Mouse (Mus musculus) embryonic facial prominence, embryonic 15.5 days (tissue): ENCODE measurements around the gene Stard10. TPM values are rescaled to one million over a fixed set of nuclear protein-coding genes. Genes with fewer than 3 reads are reported as not detected.

Experiments used
- ATAC-seq: fragments of 200-750 bp; cut with Nextera tagmentation; 2 replicates; pipeline ENCODE4 v1.8.0; 2017; ENCODE audit warnings: low read depth, moderate TSS enrichment; ENCODE audit not compliant: insufficient number of reproducible peaks, low FRiP score, low TSS enrichment
- H3K27ac ChIP-seq: fragments of 300-500 bp; sonication (generic); replicated peaks from 2 replicates; pipeline ENCODE4 v1.5.1; 2015; ENCODE audit warnings: mild to moderate bottlenecking, inconsistent platforms
- H3K27me3 ChIP-seq: fragments of 300-500 bp; sonication (generic); 2 replicates; pipeline ENCODE4 v1.6.1; 2015; ENCODE audit warnings: inconsistent platforms
- H3K36me3 ChIP-seq: fragments of 300-500 bp; sonication (generic); 2 replicates; pipeline ENCODE4 v1.6.1; 2015; ENCODE audit warnings: mild to moderate bottlenecking, inconsistent platforms
- H3K4me1 ChIP-seq: fragments of 300-500 bp; sonication (generic); 2 replicates; pipeline ENCODE4 v1.6.1; 2015; ENCODE audit warnings: inconsistent platforms
- H3K4me2 ChIP-seq: fragments of 300-500 bp; sonication (generic); replicated peaks from 2 replicates; pipeline ENCODE4 v1.6.1; 2015; ENCODE audit warnings: mild to moderate bottlenecking, inconsistent platforms
- H3K4me3 ChIP-seq: fragments of 300-500 bp; sonication (generic); replicated peaks from 2 replicates; pipeline ENCODE4 v1.5.1; 2015; ENCODE audit warnings: mild to moderate bottlenecking, inconsistent platforms
- H3K9ac ChIP-seq: fragments of 300-500 bp; sonication (generic); 2 replicates; pipeline ENCODE4 v1.6.1; 2015; ENCODE audit warnings: inconsistent platforms
- H3K9me3 ChIP-seq: fragments of 300-500 bp; sonication (generic); replicated peaks from 2 replicates; pipeline ENCODE4 v1.6.1; 2016; ENCODE audit warnings: inconsistent platforms
- WGBS: fragments of 180-500 bp; shearing (Covaris S2); methylation state at CpG from one replicate; pipeline ENCODE4 v1.1.7; 2015; 5-methylcytosine and 5-hydroxymethylcytosine counted together
- polyA plus RNA-seq: library from polyadenylated mRNA; unstranded; fragments of >200 nt; fragmentation: Nextera tagmentation; extraction: Ambion mirVana; gene quantifications from 2 replicates; pipeline ENCODE4 v1.2.1, GENCODE M21; 2015

Stard10 gene
- polyA plus RNA-seq, 1 experiment from 2014 or later: 33.9 TPM

DNA sequence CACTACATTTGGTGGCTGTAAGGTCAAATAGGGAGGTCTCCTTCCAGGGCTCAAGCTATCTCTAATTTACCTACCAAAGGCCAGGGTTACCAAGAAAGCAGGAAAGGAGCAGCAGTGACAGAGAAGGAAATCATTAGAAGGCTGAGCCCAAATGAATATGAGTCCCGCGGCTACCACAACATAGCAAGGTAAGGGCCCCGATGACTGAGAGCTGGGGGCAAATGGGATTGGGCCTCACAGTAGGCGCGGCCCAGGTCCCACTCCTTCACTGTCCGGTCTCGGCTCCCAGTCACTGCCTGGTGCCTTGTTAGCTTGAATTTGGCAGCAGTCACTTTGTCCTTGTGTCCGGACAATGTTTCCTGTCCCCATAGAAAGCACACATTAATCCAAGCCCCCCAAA, 25.2 kb upstream of the Stard10 start:
- H3K27ac ChIP-seq: no peak overlapping the region
- no peak overlapping the region for H3K4me2 ChIP-seq
- no peak overlapping the region for H3K4me3 ChIP-seq
- no peak overlapping the region for H3K9ac ChIP-seq
- peaks cover 25% of the 10 kb centered on the region; the same call in 1 of the 2 replicates for H3K36me3 ChIP-seq
- ATAC-seq: no peak
- H3K4me1 ChIP-seq: peaks cover 8% of the 10 kb centered on the region
- no peaks in the 10 kb centered on the region; the same call in 1 of the 2 replicates for H3K27me3 ChIP-seq
- H3K9me3 ChIP-seq: no peaks in the 10 kb centered on the region
- 90% methylated on average over 8 of the region's 8 CpGs for WGBS

DNA sequence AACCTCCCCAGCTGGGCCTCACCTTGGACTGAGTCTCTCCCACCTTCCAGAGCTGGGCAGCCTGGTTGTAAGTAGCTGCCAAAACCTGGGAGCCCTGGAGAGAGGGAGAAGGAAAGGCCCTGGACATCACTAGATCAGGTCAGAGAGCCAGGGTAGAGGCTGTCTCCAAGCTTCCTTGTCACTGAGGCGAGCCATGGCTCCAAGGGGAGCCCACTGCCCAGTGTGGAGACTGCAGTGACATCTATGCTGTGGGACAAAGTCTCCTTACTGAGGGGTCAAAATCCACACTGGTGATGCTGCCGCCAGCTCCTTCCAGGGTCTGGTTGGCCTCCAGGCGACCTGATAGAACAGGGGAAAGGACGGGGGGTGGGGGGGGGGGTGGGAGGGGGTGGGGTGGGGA, 24.8 kb upstream of the Stard10 start:
- 65% methylated on average over 4 of the region's 4 CpGs for WGBS
- no peaks in the 10 kb centered on the region for H3K9me3 ChIP-seq
- peaks cover under 1% of the 10 kb centered on the region; the same call in 1 of the 2 replicates for H3K27me3 ChIP-seq
- no peak overlapping the region for H3K9ac ChIP-seq
- ATAC-seq: no peak
- H3K4me3 ChIP-seq: no peak overlapping the region
- H3K4me2 ChIP-seq: no peak overlapping the region
- H3K27ac ChIP-seq: no peak overlapping the region
- H3K36me3 ChIP-seq: peaks cover 25% of the 10 kb centered on the region; the same call in 1 of the 2 replicates
- peaks cover 12% of the 10 kb centered on the region for H3K4me1 ChIP-seq

DNA sequence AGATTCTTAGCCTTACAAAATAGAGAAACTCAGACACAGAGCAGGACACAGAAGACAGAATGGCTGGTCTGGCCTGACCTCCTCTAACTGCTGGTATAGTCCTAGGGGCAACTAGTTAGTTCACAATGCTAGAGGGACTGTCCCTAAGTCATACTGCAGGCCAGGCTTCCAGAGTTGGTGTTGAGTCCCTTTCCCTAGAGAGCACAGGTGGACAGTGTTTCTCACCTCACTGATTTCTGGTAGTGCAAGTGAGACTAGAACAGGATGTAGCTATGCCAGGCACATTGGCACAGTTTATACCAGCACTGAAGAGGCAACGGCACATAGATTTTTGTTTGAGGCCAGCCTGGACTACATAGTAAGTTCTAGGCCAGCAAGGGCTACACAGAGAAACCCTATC, 24.2 kb upstream of the Stard10 start:
- H3K27ac ChIP-seq: no peak overlapping the region
- peaks cover 3% of the 10 kb centered on the region; the same call in 1 of the 2 replicates for H3K27me3 ChIP-seq
- peaks cover 25% of the 10 kb centered on the region; the same call in 1 of the 2 replicates for H3K36me3 ChIP-seq
- no peak overlapping the region for H3K9ac ChIP-seq
- no peak for ATAC-seq
- H3K9me3 ChIP-seq: no peaks in the 10 kb centered on the region
- H3K4me1 ChIP-seq: peaks cover 14% of the 10 kb centered on the region
- no peak overlapping the region for H3K4me2 ChIP-seq
- H3K4me3 ChIP-seq: no peak overlapping the region
- 93% methylated on average over 1 of the region's 1 CpGs for WGBS

GRCm38 (mm10) chr7:101293138-101293537, 23.7 kb upstream of the Stard10 start:
- Histone ChIP-seq H3K27me3 (peaks cover 3% of the 10 kb centered on the region; the same call in 1 of the 2 replicates), H3K9ac (no peak overlapping the region), H3K36me3 (peaks cover 25% of the 10 kb centered on the region; the same call in 1 of the 2 replicates), H3K27ac (no peak overlapping the region), H3K4me3 (no peak overlapping the region), H3K4me1 (peaks cover 14% of the 10 kb centered on the region), H3K9me3 (no peaks in the 10 kb centered on the region), H3K4me2 (no peak overlapping the region)
- ATAC-seq: no peak
- WGBS: 31% methylated on average over 4 of the region's 4 CpGs

DNA sequence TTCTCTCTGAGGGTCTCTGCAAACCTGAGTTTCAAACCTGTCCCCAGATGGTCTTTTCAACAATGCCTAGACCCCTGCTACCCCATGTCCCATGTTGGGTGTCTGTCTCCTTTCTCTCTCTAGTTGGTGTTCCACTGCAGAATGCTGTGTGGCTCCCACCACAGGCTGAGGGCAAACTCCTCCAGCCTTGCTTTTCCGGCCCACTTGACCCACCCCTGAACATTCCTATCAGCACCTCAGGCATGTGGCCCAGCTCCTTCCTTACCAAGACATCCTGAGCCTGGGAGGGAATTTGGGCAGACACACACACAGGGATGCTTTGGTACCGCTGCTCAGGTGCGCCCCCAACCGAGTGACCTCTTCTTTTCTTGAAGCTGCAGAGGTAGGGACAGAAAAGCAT, 23.3 kb upstream of the Stard10 start:
- no peak for ATAC-seq
- Histone ChIP-seq H3K4me3 (no peak overlapping the region), H3K27ac (no peak overlapping the region), H3K9ac (no peak overlapping the region), H3K36me3 (peaks cover 25% of the 10 kb centered on the region; the same call in 1 of the 2 replicates), H3K9me3 (no peaks in the 10 kb centered on the region), H3K4me1 (peaks cover 14% of the 10 kb centered on the region), H3K27me3 (peaks cover 3% of the 10 kb centered on the region; the same call in 1 of the 2 replicates), H3K4me2 (no peak overlapping the region)
- 45% methylated on average over 4 of the region's 4 CpGs for WGBS

GRCm38 (mm10) chr7:101295438-101295837, 21.4 kb upstream of the Stard10 start:
- WGBS: 67% methylated on average over 1 of the region's 1 CpGs
- ATAC-seq: no peak
- H3K4me3 ChIP-seq: no peak overlapping the region
- H3K9ac ChIP-seq: no peak overlapping the region
- peaks cover 16% of the 10 kb centered on the region; the same call in 1 of the 2 replicates for H3K36me3 ChIP-seq
- H3K9me3 ChIP-seq: no peaks in the 10 kb centered on the region
- no peak overlapping the region for H3K27ac ChIP-seq
- peaks cover 3% of the 10 kb centered on the region for H3K27me3 ChIP-seq
- peaks cover 21% of the 10 kb centered on the region for H3K4me1 ChIP-seq
- H3K4me2 ChIP-seq: no peak overlapping the region

DNA sequence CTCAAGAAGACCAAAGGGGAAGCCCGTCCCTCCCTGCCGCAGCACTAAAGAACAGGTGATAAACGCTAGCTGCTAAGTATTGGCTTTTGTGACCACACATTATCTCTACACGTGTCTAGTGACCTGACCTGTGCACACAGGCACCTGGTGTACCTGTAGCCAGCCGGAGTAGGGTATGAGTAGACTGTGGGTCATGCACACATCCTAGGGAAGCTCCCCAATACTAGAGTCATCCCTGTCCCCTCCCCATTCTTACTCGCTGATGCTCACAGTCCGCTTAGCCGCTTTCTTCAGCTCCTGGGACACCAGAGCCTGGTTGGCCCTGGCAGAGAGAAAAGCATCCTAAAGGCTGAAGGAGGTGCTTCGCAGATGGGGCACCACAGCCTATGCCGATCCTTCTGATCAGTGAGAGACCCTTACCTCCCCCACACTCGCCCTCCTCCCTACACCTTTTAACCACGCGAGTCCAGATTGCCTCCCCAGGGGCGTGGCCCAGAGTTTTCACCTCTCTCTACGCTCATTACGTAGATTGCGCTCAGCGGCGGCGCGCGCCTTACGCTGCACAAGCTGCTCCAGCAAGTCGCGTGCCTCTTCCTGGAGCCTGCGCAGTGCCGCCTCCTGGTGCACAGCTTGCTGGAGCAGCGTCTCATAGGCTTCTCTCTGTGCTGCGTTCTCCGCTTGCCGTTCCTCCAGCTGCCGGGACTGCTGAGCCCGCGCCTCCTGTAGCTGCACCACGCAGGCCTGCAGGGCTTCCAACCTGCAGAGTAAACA, 20.4 kb upstream of the Stard10 start:
- no peaks in the 10 kb centered on the region for H3K9me3 ChIP-seq
- H3K4me2 ChIP-seq: peak overlapping the region; percentile 70
- peak; percentile 80 for ATAC-seq
- peaks cover 29% of the 10 kb centered on the region for H3K4me1 ChIP-seq
- peaks cover 10% of the 10 kb centered on the region; the same call in 1 of the 2 replicates for H3K36me3 ChIP-seq
- peak overlapping the region; percentile 40 for H3K4me3 ChIP-seq
- 11% methylated on average over 35 of the region's 35 CpGs for WGBS
- H3K27ac ChIP-seq: no peak overlapping the region
- H3K9ac ChIP-seq: peak overlapping the region; percentile 2; the same call in 1 of the 2 replicates
- H3K27me3 ChIP-seq: peaks cover 3% of the 10 kb centered on the region

GRCm38 (mm10) chr7:101297023-101297405, 19.9 kb upstream of the Stard10 start:
- no peaks in the 10 kb centered on the region for H3K9me3 ChIP-seq
- 22% methylated on average over 8 of the region's 8 CpGs for WGBS
- H3K27ac ChIP-seq: no peak overlapping the region
- peak overlapping the region; percentile 2; the same call in 1 of the 2 replicates for H3K9ac ChIP-seq
- peaks cover 32% of the 10 kb centered on the region for H3K4me1 ChIP-seq
- no peak; the same call in 1 of the 2 replicates for ATAC-seq
- H3K27me3 ChIP-seq: peaks cover 3% of the 10 kb centered on the region
- H3K4me3 ChIP-seq: peak overlapping the region; percentile 40
- H3K4me2 ChIP-seq: peak overlapping the region; percentile 70
- H3K36me3 ChIP-seq: peaks cover 10% of the 10 kb centered on the region; the same call in 1 of the 2 replicates

DNA sequence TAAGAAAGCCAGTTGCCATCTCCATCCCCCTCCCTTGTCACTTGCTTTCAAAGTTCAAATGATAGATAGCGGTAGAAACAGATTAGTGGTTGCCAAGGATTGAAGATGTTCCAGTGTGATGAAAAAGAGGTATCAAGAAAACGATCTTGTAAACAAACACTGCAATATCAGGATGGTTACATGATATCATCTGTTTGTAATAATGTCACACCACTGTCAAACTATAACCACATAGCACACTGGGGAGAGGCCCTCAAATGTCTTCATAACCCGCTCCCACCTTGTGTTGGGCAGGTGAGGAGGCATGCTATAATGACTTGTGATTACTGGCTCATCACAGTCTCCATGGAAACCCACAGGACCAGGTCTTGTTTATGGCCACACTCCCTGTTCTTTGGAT, 18.5 kb upstream of the Stard10 start:
- Histone ChIP-seq H3K9ac (no peak overlapping the region), H3K27me3 (peaks cover 3% of the 10 kb centered on the region), H3K4me1 (peaks cover 39% of the 10 kb centered on the region), H3K9me3 (no peaks in the 10 kb centered on the region), H3K27ac (no peak overlapping the region), H3K4me3 (no peak overlapping the region), H3K4me2 (no peak overlapping the region), H3K36me3 (0 out of 2 replicates have a peak, but pooled peaks cover 6% of the 10 kb centered on the region)
- 77% methylated on average over 3 of the region's 3 CpGs for WGBS
- no peak for ATAC-seq

DNA sequence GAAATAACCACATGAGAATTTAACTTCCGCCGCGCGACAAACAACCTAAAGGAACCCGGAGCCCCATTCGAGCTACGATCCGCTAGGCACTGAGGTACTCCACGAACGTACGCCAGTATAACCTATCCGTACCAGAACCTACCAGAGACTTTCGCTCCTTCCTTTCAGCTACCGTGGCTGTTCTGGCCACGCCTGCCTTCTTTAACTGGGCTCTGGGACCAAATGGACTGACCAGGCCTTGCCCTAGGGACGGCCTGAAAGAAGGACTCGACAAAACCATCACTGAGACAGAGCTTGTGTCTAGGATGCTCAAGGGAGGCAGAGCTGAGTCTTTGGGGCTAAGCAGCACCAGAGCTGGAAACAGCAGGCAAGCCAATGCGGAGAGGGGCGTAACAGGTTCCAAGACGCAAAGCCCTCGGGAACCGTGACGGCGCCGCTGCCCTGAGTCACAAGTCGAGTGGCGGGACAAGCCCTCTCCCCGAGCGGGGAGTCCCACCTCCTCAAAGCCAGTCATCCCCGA, 15.5 kb upstream of the Stard10 start:
- peaks cover 3% of the 10 kb centered on the region for H3K27me3 ChIP-seq
- H3K36me3 ChIP-seq: no peaks in the 10 kb centered on the region
- peak overlapping the region; percentile 77 for H3K27ac ChIP-seq
- peak overlapping the region; percentile 44 for H3K9ac ChIP-seq
- peak; percentile 36 for ATAC-seq
- H3K9me3 ChIP-seq: no peaks in the 10 kb centered on the region
- H3K4me3 ChIP-seq: peak overlapping the region; percentile 73
- peak overlapping the region; percentile 79 for H3K4me2 ChIP-seq
- peaks cover 33% of the 10 kb centered on the region for H3K4me1 ChIP-seq
- WGBS: 1% methylated on average over 30 of the region's 30 CpGs

GRCm38 (mm10) chr7:101301881-101302456, 14.9 kb upstream of the Stard10 start, which contains the start of gene Atg16l2:
TSS of gene Atg16l2 (minus strand) at chr7:101302251.
- H3K27ac ChIP-seq: peak within 1 kb of the TSS; percentile 77
- H3K36me3 ChIP-seq: no peaks in the 10 kb centered on the region
- peak; percentile 93 for ATAC-seq
- peak within 1 kb of the TSS; percentile 79 for H3K4me2 ChIP-seq
- H3K4me1 ChIP-seq: peaks cover 28% of the 10 kb centered on the region
- H3K27me3 ChIP-seq: peaks cover 3% of the 10 kb centered on the region
- peak within 1 kb of the TSS; percentile 44 for H3K9ac ChIP-seq
- no peaks in the 10 kb centered on the region for H3K9me3 ChIP-seq
- under 1% methylated on average over 39 of the region's 39 CpGs for WGBS
- peak within 1 kb of the TSS; percentile 73 for H3K4me3 ChIP-seq
